Mouse (Mus musculus) forelimb bud, embryonic 11.5 days (tissue): ENCODE measurements around the gene Oprl1.

Experiments
- DNase-seq: peaks from one replicate; pipeline ENCODE4 v3.0.0-alpha.2; 2012; ENCODE audit warnings: low read depth, low spot score

Gene Oprl1

DNA sequence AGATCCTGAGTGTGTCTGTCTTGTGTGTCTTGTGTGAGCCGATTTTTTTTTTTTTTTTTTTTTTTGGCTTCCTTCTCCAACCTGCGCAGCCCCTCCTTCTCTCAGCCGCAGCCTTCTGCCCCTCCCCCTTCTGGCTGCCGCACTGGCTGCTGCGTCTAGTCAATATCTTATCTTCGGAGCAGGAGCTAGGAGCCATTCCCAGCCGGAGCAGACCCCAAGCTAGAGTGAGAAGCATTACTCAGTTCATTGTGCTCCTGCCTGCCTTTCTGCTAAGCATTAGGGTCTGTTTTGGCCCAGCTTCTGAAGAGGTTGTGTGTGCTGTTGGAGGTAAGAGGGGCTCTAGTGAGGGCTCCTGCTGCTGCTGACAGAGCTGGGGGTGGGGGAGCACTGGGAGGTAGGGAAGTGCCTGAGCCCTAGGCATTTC lies at the start of gene Oprl1:
Gene Oprl1 (plus strand): TSS at position 114 of the 424 bp plus-strand sequence.
- no peak for DNase-seq

GRCm38 (mm10) chr2:181670285-181670912 lies 44.4 kb upstream of the Oprl1 start:
- no peak for DNase-seq

GRCm38 (mm10) chr2:181670913-181671311 lies 43.9 kb upstream of the Oprl1 start:
- DNase-seq, result peak; percentile 28

DNA sequence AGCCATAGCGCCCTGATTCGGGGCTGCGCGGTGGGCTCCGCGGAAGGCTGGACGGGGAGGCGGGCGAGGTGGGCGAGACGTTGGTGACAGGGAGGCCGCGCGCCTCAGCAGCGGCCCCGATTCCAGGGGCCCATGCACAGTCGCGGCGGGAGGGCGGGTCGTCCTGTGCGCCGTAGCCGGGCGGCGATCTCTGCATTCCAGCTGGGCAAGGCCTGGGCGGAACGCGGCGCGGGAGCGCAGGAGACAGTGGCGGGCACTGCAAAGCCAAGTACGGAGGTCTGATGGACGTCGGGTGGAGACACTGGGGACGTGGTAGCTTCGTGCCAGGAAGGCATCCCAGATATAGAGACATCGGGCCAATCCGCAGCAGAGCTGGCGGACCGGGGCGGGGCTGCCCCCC lies 43.5 kb upstream of the Oprl1 start, which contains the start of gene Sox18:
Gene Sox18 (minus strand): TSS at position 315 of the 400 bp plus-strand sequence.
- no peak for DNase-seq

DNA sequence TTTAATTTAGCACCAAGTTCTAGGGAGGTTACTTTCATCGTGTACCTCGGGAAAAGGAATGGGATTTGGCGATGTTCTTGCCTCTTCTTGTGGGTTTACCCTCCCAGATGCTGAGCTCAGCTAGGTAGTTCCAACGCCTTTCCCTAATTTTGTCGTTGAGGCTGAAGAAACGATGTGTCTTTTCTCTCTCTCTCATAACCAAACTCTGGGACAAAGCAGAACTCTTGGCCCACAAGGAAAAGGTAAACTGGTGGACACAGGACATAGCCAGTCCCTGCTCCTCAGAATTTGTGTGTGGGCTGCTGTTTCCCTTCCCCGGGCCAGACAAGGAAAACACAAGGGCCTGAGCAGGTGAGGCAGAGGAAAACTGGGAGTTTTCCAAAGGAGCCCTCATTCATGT lies 42.8 kb upstream of the Oprl1 start:
- DNase-seq, result no peak

- DNase-seq, result no peak
Measured at GRCm38 (mm10) chr2:181673501-181673900, 41.3 kb upstream of the Oprl1 start.

DNA sequence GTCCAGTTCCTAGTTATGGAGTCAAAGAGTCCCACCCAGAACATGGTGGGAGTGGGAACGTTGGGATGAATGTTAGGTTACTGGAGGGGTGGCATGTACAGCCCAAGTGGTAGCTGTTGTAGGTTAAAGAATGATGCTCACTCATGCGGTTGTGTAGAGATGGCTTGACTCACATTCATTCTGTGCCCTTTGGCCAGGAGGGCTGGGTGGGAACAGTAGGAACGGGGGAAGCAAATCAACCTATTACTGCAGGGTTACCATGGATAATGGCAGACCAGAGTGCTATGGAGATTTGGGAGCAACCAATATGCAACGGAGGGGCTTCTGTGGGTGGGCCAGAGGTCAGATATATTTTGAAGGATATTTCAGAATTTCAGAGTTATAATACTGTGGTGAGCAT lies 39.9 kb upstream of the Oprl1 start:
- DNase-seq, result no peak

- peak; percentile 57 for DNase-seq
Measured at GRCm38 (mm10) chr2:181675454-181675853, 39.4 kb upstream of the Oprl1 start.

DNA sequence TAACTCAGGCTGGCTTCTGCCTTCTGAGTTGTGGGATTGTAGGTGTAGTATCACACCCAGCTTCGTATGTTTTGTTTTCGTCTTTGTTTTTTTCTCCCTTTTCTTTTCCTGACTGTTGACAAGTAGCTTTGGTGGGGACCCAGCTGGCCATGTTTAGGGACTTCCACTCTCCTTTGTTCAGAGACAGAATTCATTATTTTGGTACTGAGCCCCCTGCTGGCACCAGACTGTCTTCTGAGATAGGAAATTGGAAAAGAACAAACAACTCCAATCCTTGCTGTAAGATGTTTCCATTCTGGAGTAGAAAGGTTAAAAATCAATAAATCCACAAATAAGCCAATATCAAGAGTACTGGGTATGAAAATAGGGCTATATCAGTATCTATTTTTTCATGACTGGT lies 38.4 kb upstream of the Oprl1 start:
- DNase-seq, result no peak

DNA sequence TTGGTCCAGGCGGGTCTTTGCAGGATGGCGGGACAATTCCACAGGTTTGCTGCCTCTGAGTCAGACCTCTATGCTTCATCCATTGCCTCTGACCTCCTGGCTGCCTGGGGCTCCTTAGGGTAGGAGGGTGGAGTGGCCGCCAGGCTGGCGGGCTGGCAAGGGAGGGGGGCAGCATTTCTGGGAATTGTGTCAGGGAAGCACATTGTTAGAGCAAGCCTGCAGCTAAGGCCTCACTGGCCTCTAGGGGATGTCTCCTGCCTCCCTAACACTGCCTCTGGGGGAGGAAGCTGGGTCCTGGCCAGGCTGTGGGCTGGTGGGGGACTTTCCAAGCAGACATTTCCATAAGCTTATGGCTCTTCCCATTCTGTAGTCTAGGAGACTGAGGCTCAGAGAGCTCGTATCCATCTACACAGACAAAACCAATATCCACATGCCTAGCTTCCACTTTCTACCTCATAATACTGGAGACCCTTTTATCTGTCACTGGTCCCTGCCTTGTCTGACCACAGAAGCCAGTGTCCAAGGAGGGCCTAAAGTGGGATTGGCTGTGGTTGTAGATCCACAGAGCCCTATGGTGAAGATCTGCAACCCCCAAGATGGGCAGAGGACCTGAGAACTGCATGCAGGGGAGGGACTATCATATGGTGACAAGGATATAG lies 37.6 kb upstream of the Oprl1 start:
- no peak for DNase-seq

- no peak for DNase-seq
Measured at GRCm38 (mm10) chr2:181677755-181678098, 37.1 kb upstream of the Oprl1 start.

DNA sequence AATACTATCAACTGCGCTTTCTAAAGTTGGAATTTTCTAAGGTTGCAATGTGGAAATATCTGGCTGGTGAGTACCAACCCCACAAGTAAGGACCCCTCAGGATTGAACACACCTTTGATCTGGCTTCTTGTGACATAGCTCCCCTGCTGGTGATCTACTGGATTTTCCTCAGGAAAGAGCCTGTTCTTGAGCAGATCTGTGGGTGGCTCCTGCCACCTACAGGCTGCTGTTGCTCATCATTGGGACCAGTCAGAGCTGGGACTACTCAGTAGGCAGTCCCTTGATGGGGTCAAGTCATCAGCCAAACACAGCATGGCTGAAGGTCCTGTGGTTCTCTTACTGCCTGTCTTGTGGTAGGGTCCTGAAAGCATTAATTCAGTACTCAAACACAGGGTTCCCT lies 36.0 kb upstream of the Oprl1 start:
- DNase-seq, result peak; percentile 87

GRCm38 (mm10) chr2:181679951-181680715 lies 34.7 kb upstream of the Oprl1 start, which contains the start of gene Tcea2:
Tcea2 (plus strand) TSS chr2:181680310.
- DNase-seq, result peak; percentile 77

- no peak for DNase-seq
Measured at GRCm38 (mm10) chr2:181680716-181681117, 34.1 kb upstream of the Oprl1 start.

GRCm38 (mm10) chr2:181681978-181682377 lies 32.8 kb upstream of the Oprl1 start:
- no peak for DNase-seq

DNA sequence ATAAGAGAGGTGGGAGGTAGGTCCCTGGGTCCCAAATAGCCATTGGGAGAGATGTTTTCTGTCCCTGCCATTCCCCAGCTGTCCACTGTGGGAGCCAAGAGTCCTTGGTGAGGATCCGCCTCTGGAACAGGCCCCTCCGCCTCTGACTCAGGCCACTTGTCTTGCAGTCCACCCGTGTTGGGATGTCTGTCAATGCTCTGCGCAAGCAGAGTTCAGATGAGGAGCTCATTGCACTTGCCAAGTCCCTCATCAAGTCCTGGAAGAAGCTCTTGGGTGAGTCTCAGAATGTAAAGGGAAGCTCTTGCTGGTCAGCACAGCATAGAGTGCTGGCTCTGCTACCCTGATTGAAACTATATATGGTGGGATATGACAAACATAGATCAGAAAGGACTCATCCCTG lies 31.4 kb upstream of the Oprl1 start:
- DNase-seq, result no peak

- no peak for DNase-seq
Measured at GRCm38 (mm10) chr2:181684713-181685112, 30.1 kb upstream of the Oprl1 start.

DNA sequence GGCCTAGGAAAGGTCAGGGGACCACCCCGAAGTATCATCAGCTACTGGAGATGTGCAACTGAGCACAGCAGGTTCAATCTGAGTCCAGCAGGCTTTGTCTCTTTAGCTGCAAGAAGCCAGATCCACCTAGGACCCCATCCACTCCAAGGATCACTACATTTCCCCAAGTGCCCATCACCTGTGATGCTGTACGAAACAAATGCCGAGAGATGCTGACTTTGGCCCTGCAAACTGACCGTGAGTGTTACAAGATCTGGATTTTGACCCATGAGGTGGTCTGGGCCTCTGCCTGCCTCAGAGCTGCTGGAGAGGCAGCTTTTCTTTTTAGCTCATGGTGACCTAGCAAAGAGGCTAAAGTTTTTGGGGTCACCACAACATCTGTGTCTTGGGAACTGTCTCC lies 29.1 kb upstream of the Oprl1 start:
- DNase-seq, result no peak

DNA sequence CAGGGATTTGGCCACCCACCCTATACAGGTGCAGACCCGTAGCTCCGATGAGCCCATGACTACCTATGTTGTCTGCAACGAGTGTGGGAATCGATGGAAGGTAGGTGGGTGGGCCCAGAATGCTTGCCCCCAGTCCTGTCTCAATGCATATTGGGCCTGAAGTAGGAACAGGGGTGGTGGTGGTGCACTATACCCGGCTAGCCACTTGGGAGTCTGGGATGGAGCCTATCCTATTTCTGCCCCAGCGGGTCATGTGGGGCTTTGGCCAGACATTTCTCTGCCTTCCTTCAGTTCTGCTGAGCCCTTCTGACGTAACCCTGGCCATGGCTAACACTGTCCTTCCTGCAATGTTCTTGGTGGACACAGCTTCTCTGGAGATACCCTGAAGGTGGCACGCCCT lies 27.2 kb upstream of the Oprl1 start:
- no peak for DNase-seq

DNA sequence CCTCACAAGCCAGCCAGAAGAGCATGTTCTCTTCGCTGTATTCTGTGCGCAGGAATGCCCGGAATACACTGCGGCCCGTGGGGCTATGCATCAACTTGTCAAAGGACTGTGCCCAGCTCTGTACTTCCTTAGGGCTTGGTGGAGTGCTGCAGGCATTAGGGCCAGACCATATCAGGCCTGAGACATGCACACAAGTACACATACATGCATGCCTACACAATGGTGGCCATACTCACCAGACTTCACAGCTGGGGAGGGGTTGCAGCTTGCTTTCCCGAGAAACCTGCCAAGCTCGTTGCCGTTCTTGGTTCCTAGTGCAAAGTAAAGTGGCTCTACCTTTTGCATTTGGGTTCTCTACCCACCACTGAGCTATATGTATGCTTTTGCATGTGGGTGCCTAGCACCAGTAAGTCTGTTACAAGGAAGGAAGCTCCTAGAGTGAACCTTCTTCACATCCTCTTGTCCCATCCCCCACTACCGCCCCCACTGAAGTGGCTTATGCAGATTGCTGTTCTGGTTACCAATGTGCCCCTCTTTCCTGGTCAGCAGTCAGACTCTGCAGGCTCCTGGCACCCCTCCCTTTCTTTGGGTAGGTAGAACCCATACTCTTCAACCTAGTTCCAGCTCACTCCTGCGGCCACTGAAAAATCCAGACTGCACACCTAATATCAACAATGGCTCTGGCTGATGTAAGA lies 25.2 kb upstream of the Oprl1 start:
- no peak for DNase-seq

DNA sequence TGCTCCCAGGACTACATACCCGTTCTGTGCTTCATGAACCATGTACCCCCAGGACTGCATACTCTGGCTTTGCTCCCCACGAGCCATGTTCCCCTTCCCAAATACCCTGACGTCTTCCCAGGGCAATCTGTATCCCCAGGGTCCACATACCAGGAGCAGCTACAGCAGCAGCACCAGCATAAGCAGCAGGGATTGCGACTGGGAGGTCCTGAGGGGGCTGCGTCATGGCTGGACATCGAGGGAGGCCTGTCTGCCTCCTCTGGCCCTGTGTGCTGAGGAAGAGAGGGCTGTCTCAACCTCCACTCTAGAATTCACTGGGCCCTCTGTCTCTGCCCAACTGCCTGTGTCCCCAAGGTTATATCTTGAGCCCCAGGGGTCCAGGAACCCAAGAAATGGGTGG lies 23.7 kb upstream of the Oprl1 start:
- DNase-seq, result no peak

DNA sequence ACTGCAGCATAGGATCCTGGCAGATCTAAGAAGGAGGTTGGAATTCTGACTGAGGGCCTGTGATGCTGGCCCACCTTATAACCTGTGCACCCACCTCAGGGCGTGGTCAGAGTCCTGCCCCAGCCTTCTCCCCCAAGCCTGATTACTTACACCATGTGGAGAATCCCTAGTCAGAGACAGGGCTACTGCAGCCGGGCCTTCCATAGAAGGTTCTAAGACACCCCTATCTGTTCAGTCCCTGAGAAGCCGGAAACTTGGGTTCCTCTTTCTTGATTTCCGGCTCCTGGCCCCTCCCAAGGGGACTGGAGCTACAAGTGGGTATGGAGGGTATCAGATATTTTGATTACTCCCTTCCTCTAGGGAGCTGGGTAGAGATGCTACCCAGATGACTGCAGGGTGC lies 23.2 kb upstream of the Oprl1 start:
- no peak for DNase-seq
